Mouse (Mus musculus) embryonic fibroblast, embryonic 13.5 days (primary cell): ENCODE data around the gene 4933424G06Rik.

Source experiments
- CTCF ChIP-seq: IDR thresholded peaks from 2 replicates; pipeline ENCODE4 v1.5.1; 2011; ENCODE audit warnings: mild to moderate bottlenecking, control low read depth, low read length, moderate library complexity, borderline replicate concordance; ENCODE audit not compliant: insufficient read depth
- POLR2A ChIP-seq: IDR thresholded peaks from 2 replicates; pipeline ENCODE4 v1.6.1; 2011; ENCODE audit warnings: low read depth, mild to moderate bottlenecking, control low read depth, low read length, moderate library complexity

DNA sequence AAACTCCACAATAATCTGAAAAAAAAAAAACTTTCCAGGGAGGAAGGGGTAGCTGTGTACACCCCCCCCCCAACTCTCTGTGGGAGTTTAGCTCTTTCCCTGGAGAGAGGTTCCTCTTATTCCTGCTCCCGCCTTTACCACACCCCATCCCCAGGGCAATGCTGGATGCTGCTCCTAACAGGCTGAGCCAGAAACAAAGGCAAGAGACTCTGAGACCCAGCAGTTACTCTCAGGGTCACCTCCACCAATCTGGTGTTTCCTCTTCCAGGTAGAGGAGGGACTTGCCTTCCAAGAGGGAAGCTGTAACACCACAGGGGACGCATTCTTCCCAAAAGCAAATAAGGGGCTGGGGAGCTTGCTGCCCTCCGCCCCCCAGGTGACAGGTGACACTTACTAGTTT lies 2.2 kb upstream of the 4933424G06Rik start:
- TF ChIP-seq POLR2A (no peak), CTCF (no peak)
